Mouse (Mus musculus): Measurements from ENCODE around the gene Mta3. TPM values are rescaled to one million over a fixed set of nuclear protein-coding genes. Genes with fewer than 3 reads are reported as not detected.

The Mta3 gene
- polyA plus RNA-seq, 1 experiment: 44.5 TPM

- 96% methylated on average over 23 of the region's 23 CpGs for WGBS
- no peak for DNase-seq
Observed at GRCm38 (mm10) chr17:83792388-83792787, 86.4 kb downstream of the Mta3 start.

GRCm38 (mm10) chr17:83795121-83795520, 89.2 kb downstream of the Mta3 start:
- TF ChIP-seq CTCF (IDR thresholded peaks at IDR 0.05; ENCODE audit: borderline replicate concordance, control insufficient read depth, extremely low read depth, insufficient read depth, low read length, poor library complexity): no peak
- TF ChIP-seq POLR2A (IDR thresholded peaks at IDR 0.05; ENCODE audit: control insufficient read depth, extremely low read depth, insufficient read depth, low read length, poor library complexity): no peak
- Histone ChIP-seq H3K4me3 (ENCODE audit: control insufficient read depth, insufficient read depth, low read length) (no peak overlapping the region), H3K36me3 (ENCODE audit: control insufficient read depth, insufficient read depth, low read length) (peaks cover 24% of the 10 kb centered on the region), H3K4me1 (replicated peaks; ENCODE audit: control insufficient read depth, insufficient read depth, low read length) (peaks cover 9% of the 10 kb centered on the region), H3K27me3 (ENCODE audit: control insufficient read depth, insufficient read depth, low read length) (no peaks in the 10 kb centered on the region), H3K27ac (ENCODE audit: control insufficient read depth, insufficient read depth, low read length) (no peak overlapping the region)
- 98% methylated on average over 17 of the region's 17 CpGs for WGBS
- no peak for DNase-seq

More at GRCm38 (mm10) chr17:83792388-83792787, 86.4 kb downstream of the Mta3 start:
- Histone ChIP-seq H3K27me3 (ENCODE audit: control insufficient read depth, insufficient read depth, low read length) (no peaks in the 10 kb centered on the region), H3K4me1 (replicated peaks; ENCODE audit: control insufficient read depth, insufficient read depth, low read length) (0 out of 2 replicates have a peak, but pooled peaks cover 3% of the 10 kb centered on the region), H3K4me3 (ENCODE audit: control insufficient read depth, insufficient read depth, low read length) (no peak overlapping the region), H3K36me3 (ENCODE audit: control insufficient read depth, insufficient read depth, low read length) (peaks cover 34% of the 10 kb centered on the region), H3K27ac (ENCODE audit: control insufficient read depth, insufficient read depth, low read length) (no peak overlapping the region)
- TF ChIP-seq CTCF (IDR thresholded peaks at IDR 0.05; ENCODE audit: borderline replicate concordance, control insufficient read depth, extremely low read depth, insufficient read depth, low read length, poor library complexity): no peak
- no peak for TF ChIP-seq POLR2A (IDR thresholded peaks at IDR 0.05; ENCODE audit: control insufficient read depth, extremely low read depth, insufficient read depth, low read length, poor library complexity)

- Histone ChIP-seq H3K36me3 (ENCODE audit: control insufficient read depth, insufficient read depth, low read length) (peaks cover 11% of the 10 kb centered on the region), H3K27ac (ENCODE audit: control insufficient read depth, insufficient read depth, low read length) (peak overlapping the region; percentile 42; the same call in 1 of the 2 replicates), H3K4me3 (ENCODE audit: control insufficient read depth, insufficient read depth, low read length) (no peak overlapping the region), H3K27me3 (ENCODE audit: control insufficient read depth, insufficient read depth, low read length) (no peaks in the 10 kb centered on the region), H3K4me1 (replicated peaks; ENCODE audit: control insufficient read depth, insufficient read depth, low read length) (peaks cover 6% of the 10 kb centered on the region)
- TF ChIP-seq CTCF (IDR thresholded peaks at IDR 0.05; ENCODE audit: borderline replicate concordance, control insufficient read depth, extremely low read depth, insufficient read depth, low read length, poor library complexity): no peak
- TF ChIP-seq POLR2A (IDR thresholded peaks at IDR 0.05; ENCODE audit: control insufficient read depth, extremely low read depth, insufficient read depth, low read length, poor library complexity): no peak
- 77% methylated on average over 11 of the region's 11 CpGs for WGBS
- DNase-seq: no peak
Observed at GRCm38 (mm10) chr17:83799506-83800050, 93.6 kb downstream of the Mta3 start.

- Histone ChIP-seq H3K36me3 (ENCODE audit: control insufficient read depth, insufficient read depth, low read length) (peaks cover 8% of the 10 kb centered on the region), H3K27me3 (ENCODE audit: control insufficient read depth, insufficient read depth, low read length) (no peaks in the 10 kb centered on the region), H3K27ac (ENCODE audit: control insufficient read depth, insufficient read depth, low read length) (no peak overlapping the region), H3K4me3 (ENCODE audit: control insufficient read depth, insufficient read depth, low read length) (no peak overlapping the region), H3K4me1 (replicated peaks; ENCODE audit: control insufficient read depth, insufficient read depth, low read length) (peaks cover 14% of the 10 kb centered on the region)
- TF ChIP-seq POLR2A (IDR thresholded peaks at IDR 0.05; ENCODE audit: control insufficient read depth, extremely low read depth, insufficient read depth, low read length, poor library complexity): no peak
- 93% methylated on average over 9 of the region's 9 CpGs for WGBS
- no peak for DNase-seq
Observed at GRCm38 (mm10) chr17:83803987-83804386, 98.0 kb downstream of the Mta3 start.

GRCm38 (mm10) chr17:83805078-83805477, 99.1 kb downstream of the Mta3 start:
- Histone ChIP-seq H3K4me3 (ENCODE audit: control insufficient read depth, insufficient read depth, low read length) (no peak overlapping the region), H3K36me3 (ENCODE audit: control insufficient read depth, insufficient read depth, low read length) (peaks cover 14% of the 10 kb centered on the region), H3K4me1 (replicated peaks; ENCODE audit: control insufficient read depth, insufficient read depth, low read length) (peaks cover 8% of the 10 kb centered on the region), H3K27ac (ENCODE audit: control insufficient read depth, insufficient read depth, low read length) (no peak overlapping the region), H3K27me3 (ENCODE audit: control insufficient read depth, insufficient read depth, low read length) (no peaks in the 10 kb centered on the region)
- no peak for DNase-seq
- WGBS: 96% methylated on average over 9 of the region's 9 CpGs
- TF ChIP-seq POLR2A (IDR thresholded peaks at IDR 0.05; ENCODE audit: control insufficient read depth, extremely low read depth, insufficient read depth, low read length, poor library complexity): no peak
- TF ChIP-seq CTCF (IDR thresholded peaks at IDR 0.05; ENCODE audit: borderline replicate concordance, control insufficient read depth, extremely low read depth, insufficient read depth, low read length, poor library complexity): no peak

- no peak for TF ChIP-seq POLR2A (IDR thresholded peaks at IDR 0.05; ENCODE audit: control insufficient read depth, extremely low read depth, insufficient read depth, low read length, poor library complexity)
- TF ChIP-seq CTCF (IDR thresholded peaks at IDR 0.05; ENCODE audit: borderline replicate concordance, control insufficient read depth, extremely low read depth, insufficient read depth, low read length, poor library complexity): no peak
- H3K4me3 ChIP-seq (ENCODE audit: control insufficient read depth, insufficient read depth, low read length): no peak overlapping the region
- H3K27ac ChIP-seq (ENCODE audit: control insufficient read depth, insufficient read depth, low read length): peak overlapping the region; percentile 8; the same call in 1 of the 2 replicates
- peaks cover 13% of the 10 kb centered on the region; the same call in 1 of the 2 replicates for H3K36me3 ChIP-seq (ENCODE audit: control insufficient read depth, insufficient read depth, low read length)
- DNase-seq: peak; percentile 30
- WGBS: 7% methylated on average over 7 of the region's 7 CpGs
- no peaks in the 10 kb centered on the region for H3K27me3 ChIP-seq (ENCODE audit: control insufficient read depth, insufficient read depth, low read length)
- H3K4me1 ChIP-seq (replicated peaks; ENCODE audit: control insufficient read depth, insufficient read depth, low read length): peaks cover 8% of the 10 kb centered on the region
Observed at GRCm38 (mm10) chr17:83807345-83807744, 101.4 kb downstream of the Mta3 start.

All from thymus, adult 2 months (tissue).